Mouse (Mus musculus) kidney, adult 2 months (tissue): ENCODE data around the gene Wdr82. TPM values are rescaled to one million over a fixed set of nuclear protein-coding genes. Genes with fewer than 3 reads are reported as not detected.

ENCODE experiments used
- DNase-seq: peaks from one replicate; pipeline ENCODE4 v3.0.0; 2021
- H3K27ac ChIP-seq: fragments of 200-500 bp; 2 replicates; pipeline ENCODE4 v1.5.1; 2012; ENCODE audit warnings: low read depth, low read length, control low read depth, inconsistent platforms; ENCODE audit not compliant: insufficient read depth
- H3K27me3 ChIP-seq: fragments of 200-500 bp; replicated peaks from 2 replicates; pipeline ENCODE4 v1.6.1; 2012; ENCODE audit warnings: mild to moderate bottlenecking, moderate library complexity, low read length, inconsistent platforms; ENCODE audit not compliant: control insufficient read depth, insufficient read depth
- H3K36me3 ChIP-seq: fragments of 200-500 bp; 2 replicates; pipeline ENCODE4 v1.6.1; 2012; ENCODE audit warnings: mild to moderate bottlenecking, moderate library complexity, low read length, inconsistent platforms; ENCODE audit not compliant: control insufficient read depth, insufficient read depth
- H3K4me1 ChIP-seq: fragments of 200-500 bp; 2 replicates; pipeline ENCODE4 v1.6.1; 2011; ENCODE audit warnings: low read length; ENCODE audit not compliant: control insufficient read depth, insufficient read depth
- H3K4me3 ChIP-seq: fragments of 200-500 bp; 2 replicates; pipeline ENCODE4 v1.5.1; 2011; ENCODE audit warnings: mild to moderate bottlenecking, low read depth, low read length, control low read depth; ENCODE audit not compliant: insufficient read depth
- CTCF ChIP-seq: fragments of 200-500 bp; conservative IDR thresholded peaks from 2 replicates; pipeline ENCODE4 v1.5.1; 2011; ENCODE audit warnings: low read depth, mild to moderate bottlenecking, control low read depth, low read length, moderate library complexity, mixed read lengths; ENCODE audit not compliant: insufficient read depth, insufficient read length
- POLR2A ChIP-seq: fragments of 200-500 bp; IDR thresholded peaks from one replicate; pipeline ENCODE4 v1.6.1; 2011; ENCODE audit warnings: low read depth, low read length, control low read depth
- WGBS: fragments of 180-500 bp; shearing (Covaris S2); methylation state at CpG from one replicate; pipeline ENCODE4 v1.1.7; 2018; 5-methylcytosine and 5-hydroxymethylcytosine counted together
- polyA plus RNA-seq: library from polyadenylated mRNA; depleted of rRNA; stranded (reverse); fragments of >200 nt; gene quantifications from 2 replicates; pipeline ENCODE4 v1.2.3, GENCODE M21; 2012

Gene Wdr82
- polyA plus RNA-seq, 1 experiment: 38.9 TPM

- peaks cover 15% of the 10 kb centered on the region; the same call in 1 of the 2 replicates for H3K4me1 ChIP-seq
- TF ChIP-seq CTCF: no peak
- no peak for TF ChIP-seq POLR2A
- H3K4me3 ChIP-seq: no peak overlapping the region
- H3K27me3 ChIP-seq: no peaks in the 10 kb centered on the region
- 55% methylated on average over 9 of the region's 9 CpGs for WGBS
- DNase-seq: peak; percentile 68
- H3K27ac ChIP-seq: no peak overlapping the region
- H3K36me3 ChIP-seq: no peaks in the 10 kb centered on the region
These were observed 16.6 kb upstream of the Wdr82 start for GRCm38 (mm10) chr9:106154106-106154505.

- no peak overlapping the region for H3K27ac ChIP-seq
- 57% methylated on average over 5 of the region's 5 CpGs for WGBS
- peak; percentile 74 for DNase-seq
- peaks cover 19% of the 10 kb centered on the region; the same call in 1 of the 2 replicates for H3K4me1 ChIP-seq
- H3K27me3 ChIP-seq: no peaks in the 10 kb centered on the region
- no peaks in the 10 kb centered on the region for H3K36me3 ChIP-seq
- H3K4me3 ChIP-seq: peak overlapping the region; percentile 21
- no peak for TF ChIP-seq POLR2A
- TF ChIP-seq CTCF: peak; percentile 69
These were observed 14.3 kb upstream of the Wdr82 start for GRCm38 (mm10) chr9:106156419-106156818.

DNA sequence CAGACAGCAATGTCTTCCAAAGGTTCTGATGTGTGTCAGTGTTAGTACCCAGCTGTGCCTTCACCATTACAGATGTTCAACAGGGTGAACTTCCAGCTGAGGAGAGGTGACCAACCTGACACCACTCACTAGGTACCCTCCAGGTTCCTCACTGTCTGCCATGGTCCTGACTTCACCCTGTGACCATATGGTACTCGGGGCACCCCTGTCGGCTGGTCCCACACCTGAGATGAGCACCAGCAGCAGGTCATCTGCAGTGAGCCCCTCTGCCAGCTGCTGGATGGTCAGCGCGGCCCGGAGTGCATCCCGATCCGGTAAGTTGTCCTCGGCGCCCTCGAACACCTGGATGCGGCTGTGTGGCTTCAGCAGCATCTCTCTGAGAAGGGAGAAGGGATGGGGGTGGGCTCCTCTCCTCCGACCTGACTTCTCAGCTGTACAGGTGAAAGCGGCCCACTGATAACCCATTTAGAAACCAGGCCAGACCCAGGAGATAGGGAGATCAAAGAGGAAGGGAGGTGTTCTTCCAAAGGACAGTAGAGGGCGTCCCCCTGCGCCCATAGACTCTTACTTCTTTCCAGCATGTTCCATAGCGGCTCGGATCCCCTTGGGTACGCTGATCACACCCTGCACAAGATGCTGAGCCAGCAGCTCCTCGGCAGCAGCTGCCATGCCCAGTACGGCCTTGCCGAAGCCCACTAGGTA lies 13.7 kb upstream of the Wdr82 start:
- H3K27me3 ChIP-seq: no peaks in the 10 kb centered on the region
- peak overlapping the region; percentile 85 for H3K27ac ChIP-seq
- peaks cover 19% of the 10 kb centered on the region; the same call in 1 of the 2 replicates for H3K4me1 ChIP-seq
- no peaks in the 10 kb centered on the region for H3K36me3 ChIP-seq
- 65% methylated on average over 21 of the region's 21 CpGs for WGBS
- peak overlapping the region; percentile 73 for H3K4me3 ChIP-seq
- no peak for TF ChIP-seq POLR2A
- peak; percentile 37 for TF ChIP-seq CTCF
- peak; percentile 64 for DNase-seq

DNA sequence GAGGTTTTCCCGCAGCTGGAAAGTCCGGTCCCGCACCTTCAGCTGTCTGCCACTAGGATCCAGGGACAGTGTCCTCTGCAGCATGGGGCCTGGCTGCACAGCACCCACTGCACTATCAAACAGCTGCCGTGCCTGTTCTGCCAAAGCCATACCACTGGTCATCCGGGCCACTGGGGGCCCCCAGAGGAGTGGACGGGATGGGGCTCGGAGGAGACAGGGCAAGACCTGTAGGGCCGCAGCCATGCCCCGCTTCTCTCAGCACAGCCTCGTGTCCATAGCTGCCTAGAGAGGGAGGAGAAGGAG lies 13.2 kb upstream of the Wdr82 start:
- Histone ChIP-seq H3K4me1 (peaks cover 19% of the 10 kb centered on the region; the same call in 1 of the 2 replicates), H3K27me3 (no peaks in the 10 kb centered on the region), H3K27ac (peak overlapping the region; percentile 85), H3K36me3 (no peaks in the 10 kb centered on the region), H3K4me3 (peak overlapping the region; percentile 73)
- WGBS: 55% methylated on average over 10 of the region's 10 CpGs
- DNase-seq: no peak
- TF ChIP-seq CTCF: no peak

GRCm38 (mm10) chr9:106158037-106158491 lies 12.7 kb upstream of the Wdr82 start, which contains the start of gene Glyctk:
Glyctk (minus strand) TSS chr9:106158138.
- no peaks in the 10 kb centered on the region for H3K36me3 ChIP-seq
- TF ChIP-seq POLR2A: peak; percentile 45
- no peak for TF ChIP-seq CTCF
- H3K4me3 ChIP-seq: peak within 1 kb of the TSS; percentile 73
- H3K27me3 ChIP-seq: no peaks in the 10 kb centered on the region
- H3K4me1 ChIP-seq: peaks cover 19% of the 10 kb centered on the region; the same call in 1 of the 2 replicates
- peak within 1 kb of the TSS; percentile 85 for H3K27ac ChIP-seq
- peak; percentile 91 for DNase-seq
- 32% methylated on average over 6 of the region's 6 CpGs for WGBS

GRCm38 (mm10) chr9:106159237-106159636 lies 11.5 kb upstream of the Wdr82 start:
- Histone ChIP-seq H3K4me1 (peaks cover 19% of the 10 kb centered on the region; the same call in 1 of the 2 replicates), H3K4me3 (no peak overlapping the region), H3K27ac (0 out of 2 replicates have a peak overlapping the region, but pooled peaks have one; percentile 85), H3K36me3 (no peaks in the 10 kb centered on the region), H3K27me3 (no peaks in the 10 kb centered on the region)
- no peak for DNase-seq
- 87% methylated on average over 9 of the region's 9 CpGs for WGBS
- TF ChIP-seq CTCF (no peak), POLR2A (no peak)

DNA sequence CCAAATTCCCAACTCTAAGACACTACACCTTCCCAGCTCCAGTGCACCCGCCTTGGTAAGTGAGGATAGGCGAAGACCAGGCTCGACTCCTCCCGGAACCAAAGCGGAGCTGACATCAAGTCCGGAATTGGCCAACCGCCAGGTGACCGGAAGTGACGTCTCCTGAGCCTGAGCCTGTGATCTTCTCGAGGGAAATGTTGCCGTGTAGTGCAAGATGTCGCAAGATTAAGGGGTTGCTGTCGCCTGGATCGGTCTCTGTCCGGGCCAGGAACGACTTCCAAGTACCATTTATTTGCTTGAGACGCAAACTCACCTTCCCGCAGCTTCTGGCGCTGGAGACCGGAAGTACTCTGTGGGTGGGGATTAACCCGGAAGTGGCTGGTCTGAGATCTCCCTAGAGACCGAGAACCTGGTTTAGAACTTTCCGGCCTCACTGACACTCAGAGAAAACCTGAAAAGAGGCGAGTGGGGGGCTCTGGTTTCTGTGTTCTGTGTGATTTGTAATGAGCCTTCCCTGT lies 10.9 kb upstream of the Wdr82 start:
- Histone ChIP-seq H3K4me3 (peak overlapping the region; percentile 67), H3K4me1 (peaks cover 19% of the 10 kb centered on the region; the same call in 1 of the 2 replicates), H3K27me3 (no peaks in the 10 kb centered on the region), H3K27ac (peak overlapping the region; percentile 99), H3K36me3 (no peaks in the 10 kb centered on the region)
- peak; percentile 98 for DNase-seq
- WGBS: 6% methylated on average over 24 of the region's 24 CpGs
- no peak for TF ChIP-seq CTCF
- TF ChIP-seq POLR2A: peak; percentile 37
